Mouse (Mus musculus) embryonic facial prominence, embryonic 14.5 days (tissue): Measurements from ENCODE around the gene Zfp831. TPM values are rescaled to one million over a fixed set of nuclear protein-coding genes. Genes with fewer than 3 reads are reported as not detected.

Source experiments
- ATAC-seq: fragments of 200-750 bp; cut with Nextera tagmentation; 2 replicates; pipeline ENCODE4 v1.8.0; 2017; ENCODE audit warnings: low read depth, moderate number of reproducible peaks, moderate TSS enrichment
- DNase-seq: peaks from one replicate; pipeline ENCODE4 v3.0.0-alpha.2; 2015; ENCODE audit warnings: low spot score
- H3K27ac ChIP-seq: fragments of 300-500 bp; sonication (generic); replicated peaks from 2 replicates; pipeline ENCODE4 v1.5.1; 2014; ENCODE audit warnings: low read depth, mild to moderate bottlenecking, low read length, moderate library complexity
- H3K27me3 ChIP-seq: fragments of 300-500 bp; sonication (generic); replicated peaks from 2 replicates; pipeline ENCODE4 v1.6.1; 2014; ENCODE audit warnings: low read length; ENCODE audit not compliant: control insufficient read depth, insufficient read depth
- H3K36me3 ChIP-seq: fragments of 300-500 bp; sonication (generic); 2 replicates; pipeline ENCODE4 v1.6.1; 2014; ENCODE audit warnings: low read length, mixed read lengths; ENCODE audit not compliant: control insufficient read depth, insufficient read depth
- H3K4me1 ChIP-seq: fragments of 300-500 bp; sonication (generic); 2 replicates; pipeline ENCODE4 v1.6.1; 2014; ENCODE audit warnings: antibody characterized with exemption, low read length; ENCODE audit not compliant: control insufficient read depth, insufficient read depth
- H3K4me2 ChIP-seq: fragments of 300-500 bp; sonication (generic); 2 replicates; pipeline ENCODE4 v1.6.1; 2014; ENCODE audit warnings: low read depth, mild to moderate bottlenecking, low read length, moderate library complexity, mixed read lengths
- H3K4me3 ChIP-seq: fragments of 300-500 bp; sonication (generic); 2 replicates; pipeline ENCODE4 v1.5.1; 2014; ENCODE audit warnings: low read depth, mild to moderate bottlenecking, low read length
- H3K9ac ChIP-seq: fragments of 300-500 bp; sonication (generic); 2 replicates; pipeline ENCODE4 v1.6.1; 2014; ENCODE audit warnings: low read depth, mild to moderate bottlenecking, low read length, moderate library complexity, mixed read lengths
- H3K9me3 ChIP-seq: fragments of 300-500 bp; sonication (generic); 2 replicates; pipeline ENCODE4 v1.6.1; 2016; ENCODE audit warnings: low read length; ENCODE audit not compliant: control insufficient read depth
- WGBS: fragments of 180-500 bp; shearing (Covaris S2); extraction: QIAGEN DNeasy Blood & Tissue Kit; methylation state at CpG from one replicate; pipeline ENCODE4 v1.1.7; 2014; 5-methylcytosine and 5-hydroxymethylcytosine counted together
- polyA plus RNA-seq: library from polyadenylated mRNA; unstranded; fragments of >200 nt; fragmentation: Nextera tagmentation; extraction: Ambion mirVana; gene quantifications from 2 replicates; pipeline ENCODE4 v1.2.1, GENCODE M21; 2014

The Zfp831 gene
- polyA plus RNA-seq, 1 experiment from 2014 or later, result not detected

DNA sequence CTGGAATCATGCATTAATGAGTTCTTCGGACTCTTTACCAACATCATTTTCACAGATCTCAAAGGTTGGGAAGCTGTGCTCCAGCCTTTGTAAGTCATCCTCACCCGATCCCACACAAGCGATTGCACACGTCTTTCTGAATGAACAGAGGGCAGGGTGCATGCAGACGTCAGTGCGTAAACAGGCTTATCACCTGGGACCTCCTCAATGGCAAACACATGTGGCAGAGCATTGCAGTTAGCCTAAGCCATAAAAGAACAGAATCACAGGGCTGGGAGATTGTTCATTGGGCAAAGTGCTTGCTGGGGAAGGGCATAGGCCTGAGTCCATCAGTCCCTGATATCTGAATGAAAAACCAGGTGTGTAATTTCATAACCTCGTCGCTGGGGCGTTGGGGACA, 17.0 kb downstream of the Zfp831 start:
- H3K4me2 ChIP-seq, result no peak overlapping the region
- ATAC-seq, result no peak
- WGBS, result 69% methylated on average over 9 of the region's 9 CpGs
- no peak overlapping the region for H3K4me3 ChIP-seq
- DNase-seq, result no peak
- no peaks in the 10 kb centered on the region for H3K4me1 ChIP-seq
- H3K9me3 ChIP-seq, result no peaks in the 10 kb centered on the region
- no peak overlapping the region for H3K27ac ChIP-seq
- H3K36me3 ChIP-seq, result no peaks in the 10 kb centered on the region
- no peak overlapping the region for H3K9ac ChIP-seq
- no peaks in the 10 kb centered on the region for H3K27me3 ChIP-seq

DNA sequence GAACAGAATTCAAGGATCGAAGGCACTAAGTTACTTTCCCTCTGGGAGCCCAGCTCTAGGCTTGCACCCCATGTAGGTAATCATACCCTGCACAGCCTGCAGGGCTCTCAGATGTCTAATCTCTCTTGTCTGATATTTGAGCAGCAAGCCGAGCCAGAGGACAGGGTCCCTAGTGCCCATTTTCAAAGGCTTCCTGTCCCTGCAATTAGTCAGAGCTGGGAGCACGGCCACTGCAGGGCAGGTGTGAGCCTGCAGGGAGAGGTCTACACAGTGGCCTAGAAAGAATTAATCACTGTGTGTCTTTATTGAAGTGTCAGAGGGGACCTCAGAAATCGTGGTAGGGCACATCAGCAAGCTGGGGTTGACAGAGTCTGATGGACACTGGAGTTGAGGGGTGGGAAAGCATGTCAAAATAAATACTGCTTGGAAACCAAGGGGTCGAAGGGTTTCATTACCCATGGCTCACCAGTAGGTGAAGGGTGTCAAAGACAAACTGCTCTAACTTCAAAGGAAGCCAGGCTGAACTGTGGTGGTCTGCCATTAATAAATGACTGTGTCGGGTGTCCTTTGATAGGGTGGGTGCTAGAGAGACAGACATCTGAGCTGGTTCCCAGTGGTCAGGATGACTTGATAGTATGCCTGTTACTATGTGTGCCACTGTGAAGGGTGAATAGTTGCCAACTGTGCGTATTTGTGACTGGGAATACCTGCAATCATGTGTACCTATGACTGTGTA, 18.3 kb downstream of the Zfp831 start:
- Histone ChIP-seq H3K36me3 (no peaks in the 10 kb centered on the region), H3K27me3 (no peaks in the 10 kb centered on the region), H3K4me2 (no peak overlapping the region), H3K27ac (no peak overlapping the region), H3K4me1 (no peaks in the 10 kb centered on the region), H3K9ac (no peak overlapping the region), H3K9me3 (no peaks in the 10 kb centered on the region), H3K4me3 (no peak overlapping the region)
- peak; percentile 34 for DNase-seq
- peak; percentile 80 for ATAC-seq
- 30% methylated on average over 7 of the region's 7 CpGs for whole genome bisulfite sequencing

- Histone ChIP-seq H3K4me3 (no peak overlapping the region), H3K4me1 (no peaks in the 10 kb centered on the region), H3K9ac (no peak overlapping the region), H3K9me3 (no peaks in the 10 kb centered on the region), H3K36me3 (no peaks in the 10 kb centered on the region), H3K27me3 (no peaks in the 10 kb centered on the region), H3K27ac (no peak overlapping the region), H3K4me2 (no peak overlapping the region)
- WGBS, result 78% methylated on average over 1 of the region's 1 CpGs
- DNase-seq (no peak), ATAC-seq (no peak)
Observed at GRCm38 (mm10) chr2:174662593-174662992, 19.3 kb downstream of the Zfp831 start.

DNA sequence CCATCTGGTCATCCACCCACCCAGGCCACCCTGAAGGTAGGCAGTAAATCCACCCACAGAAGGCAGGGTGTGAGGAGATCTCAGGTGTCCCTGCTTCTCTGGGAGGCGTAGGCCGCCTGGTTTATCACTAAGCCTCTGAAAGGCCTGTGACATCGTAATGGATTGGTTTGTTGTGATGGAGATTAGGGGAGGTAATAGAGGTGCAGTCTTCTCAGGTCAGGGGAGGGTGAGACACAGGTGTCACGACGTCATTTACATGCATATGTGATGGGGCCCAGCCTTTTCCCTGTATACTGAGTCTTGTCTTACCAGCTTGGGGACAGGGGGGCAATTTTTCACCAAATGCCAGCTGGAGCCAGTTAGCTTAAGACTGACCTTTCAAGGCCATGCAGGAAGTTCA, 22.1 kb downstream of the Zfp831 start:
- no peaks in the 10 kb centered on the region for H3K4me1 ChIP-seq
- 46% methylated on average over 5 of the region's 5 CpGs for WGBS
- H3K9ac ChIP-seq, result no peak overlapping the region
- no peaks in the 10 kb centered on the region for H3K36me3 ChIP-seq
- no peak for DNase-seq
- no peak for ATAC-seq
- H3K9me3 ChIP-seq, result no peaks in the 10 kb centered on the region
- no peak overlapping the region for H3K27ac ChIP-seq
- no peaks in the 10 kb centered on the region for H3K27me3 ChIP-seq
- H3K4me2 ChIP-seq, result no peak overlapping the region
- H3K4me3 ChIP-seq, result no peak overlapping the region

DNA sequence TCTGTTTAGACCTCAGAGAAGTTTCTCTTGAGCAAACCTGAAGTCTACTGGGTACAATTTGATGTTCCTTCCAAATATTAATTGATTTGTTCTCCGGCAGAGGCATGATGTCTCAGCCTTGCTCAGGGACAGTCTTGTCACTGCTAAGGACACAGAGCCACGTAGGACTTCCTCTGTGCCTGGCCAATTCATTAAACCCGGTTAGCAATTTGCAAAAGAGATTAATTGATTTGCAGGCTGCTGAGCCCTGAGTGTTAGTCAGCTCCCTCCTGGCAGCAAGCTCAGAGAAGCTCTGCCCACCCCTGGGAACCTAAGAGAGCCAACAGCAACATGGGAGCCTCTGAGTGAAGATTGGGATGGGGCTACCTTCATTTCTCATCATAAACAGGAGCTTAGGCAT, 25.5 kb downstream of the Zfp831 start:
- Histone ChIP-seq H3K4me1 (no peaks in the 10 kb centered on the region), H3K9me3 (no peaks in the 10 kb centered on the region), H3K4me3 (no peak overlapping the region), H3K36me3 (no peaks in the 10 kb centered on the region), H3K9ac (no peak overlapping the region), H3K27ac (no peak overlapping the region), H3K4me2 (no peak overlapping the region), H3K27me3 (no peaks in the 10 kb centered on the region)
- ATAC-seq (no peak), DNase-seq (no peak)
- WGBS, result 65% methylated on average over 3 of the region's 3 CpGs

GRCm38 (mm10) chr2:174672506-174673190, 29.3 kb downstream of the Zfp831 start:
- H3K36me3 ChIP-seq, result no peaks in the 10 kb centered on the region
- DNase-seq (no peak), ATAC-seq (no peak)
- H3K4me2 ChIP-seq, result peak overlapping the region; percentile 91
- peak overlapping the region; percentile 44 for H3K4me3 ChIP-seq
- H3K27ac ChIP-seq, result no peak overlapping the region
- 27% methylated on average over 11 of the region's 11 CpGs for WGBS
- H3K9me3 ChIP-seq, result no peaks in the 10 kb centered on the region
- H3K9ac ChIP-seq, result no peak overlapping the region
- no peaks in the 10 kb centered on the region for H3K27me3 ChIP-seq
- no peaks in the 10 kb centered on the region for H3K4me1 ChIP-seq

DNA sequence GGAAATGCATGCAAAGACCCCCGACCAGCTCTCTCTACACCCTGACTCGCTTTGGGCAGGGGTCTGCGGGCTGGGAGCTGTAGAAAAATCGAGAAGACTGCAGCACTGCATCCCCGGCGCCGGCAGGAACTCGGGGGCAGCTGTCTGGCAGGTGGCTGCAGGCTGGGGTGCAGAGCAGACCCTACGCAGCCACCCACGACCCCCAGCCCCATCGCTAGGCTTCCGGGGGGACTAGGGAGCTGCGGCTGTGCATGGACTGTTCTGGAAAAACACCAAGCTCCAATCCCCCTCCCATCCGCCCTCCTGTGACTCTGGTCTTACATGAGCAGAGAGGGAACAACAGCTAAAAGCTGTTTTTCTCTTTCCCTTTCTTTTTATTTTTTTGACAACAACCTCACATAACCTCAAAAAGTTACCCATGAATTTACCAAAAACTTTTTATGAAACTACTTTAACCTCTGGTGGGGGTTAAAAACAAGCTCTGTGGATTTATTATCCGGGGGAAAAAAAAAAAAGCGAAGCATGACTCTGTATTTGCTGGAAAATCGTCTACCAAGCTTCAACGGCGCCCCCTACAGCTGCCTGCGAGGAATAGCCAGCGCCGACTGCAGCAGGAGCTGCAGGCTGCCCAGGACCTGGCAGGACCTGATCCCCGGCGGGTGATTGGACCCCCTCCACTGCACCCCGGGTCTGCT, 30.4 kb downstream of the Zfp831 start:
- Histone ChIP-seq H3K27ac (peak overlapping the region; percentile 62; the same call in 1 of the 2 replicates), H3K9me3 (no peaks in the 10 kb centered on the region), H3K4me2 (peak overlapping the region; percentile 91), H3K27me3 (no peaks in the 10 kb centered on the region), H3K9ac (peak overlapping the region; percentile 62), H3K4me1 (no peaks in the 10 kb centered on the region), H3K36me3 (no peaks in the 10 kb centered on the region), H3K4me3 (peak overlapping the region; percentile 44)
- peak; percentile 80 for ATAC-seq
- WGBS, result under 1% methylated on average over 23 of the region's 25 CpGs
- peak; percentile 95 for DNase-seq

- ATAC-seq, result peak; percentile 51
- no peaks in the 10 kb centered on the region for H3K36me3 ChIP-seq
- H3K27ac ChIP-seq, result no peak overlapping the region
- H3K9me3 ChIP-seq, result no peaks in the 10 kb centered on the region
- 3% methylated on average over 16 of the region's 16 CpGs for WGBS
- peak overlapping the region; percentile 62 for H3K9ac ChIP-seq
- H3K4me1 ChIP-seq, result no peaks in the 10 kb centered on the region
- peak overlapping the region; percentile 44 for H3K4me3 ChIP-seq
- H3K4me2 ChIP-seq, result peak overlapping the region; percentile 91
- no peaks in the 10 kb centered on the region for H3K27me3 ChIP-seq
- peak; percentile 53 for DNase-seq
Observed at GRCm38 (mm10) chr2:174674287-174675045, 31.1 kb downstream of the Zfp831 start.
